Mouse (Mus musculus): ENCODE data around the gene Rab5b. TPM values are rescaled to one million over a fixed set of nuclear protein-coding genes. Genes with fewer than 3 reads are reported as not detected.
A peak's percentile ranks its signal among the peaks of the same experiment; 100 is the strongest.

Rab5b gene
- polyA plus RNA-seq, 1 experiment from 2014 or later = 71.8 TPM

GRCm38 (mm10) chr10:128629746-128630145 is 66.3 kb downstream of the Rab5b start:
- no peak overlapping the region for H3K9ac ChIP-seq (replicated peaks; ENCODE audit: low read depth)
- peaks cover 7% of the 10 kb centered on the region; the same call in 1 of the 2 replicates for H3K4me1 ChIP-seq (ENCODE audit: insufficient read depth, low read depth, low read length)
- DNase-seq (ENCODE audit: low spot score) (no peak), ATAC-seq (no peak)
- H3K9me3 ChIP-seq (ENCODE audit: low read length) = no peaks in the 10 kb centered on the region
- TF ChIP-seq EP300 (IDR thresholded peaks at IDR 0.05) (no peak), CTCF (IDR thresholded peaks at IDR 0.05) (no peak)
- H3K4me3 ChIP-seq (ENCODE audit: low read depth, low read length) = no peak overlapping the region
- H3K27me3 ChIP-seq (replicated peaks; ENCODE audit: insufficient read depth, low read length) = no peaks in the 10 kb centered on the region
- no peak overlapping the region for H3K4me2 ChIP-seq (replicated peaks; ENCODE audit: low read depth, low read length)
- WGBS = 79% methylated on average over 2 of the region's 2 CpGs
- no peaks in the 10 kb centered on the region for H3K36me3 ChIP-seq (ENCODE audit: insufficient read depth, low read length)
- H3K27ac ChIP-seq (ENCODE audit: low read length) = no peak overlapping the region

GRCm38 (mm10) chr10:128627398-128628317 is 68.4 kb downstream of the Rab5b start:
- DNase-seq (ENCODE audit: low spot score) (peak; percentile 4), ATAC-seq (no peak)
- Histone ChIP-seq H3K9me3 (ENCODE audit: low read length) (no peaks in the 10 kb centered on the region), H3K4me2 (replicated peaks; ENCODE audit: low read depth, low read length) (no peak overlapping the region), H3K4me3 (ENCODE audit: low read depth, low read length) (no peak overlapping the region), H3K27ac (ENCODE audit: low read length) (no peak overlapping the region), H3K4me1 (ENCODE audit: insufficient read depth, low read depth, low read length) (peaks cover 7% of the 10 kb centered on the region; the same call in 1 of the 2 replicates), H3K36me3 (ENCODE audit: insufficient read depth, low read length) (no peaks in the 10 kb centered on the region), H3K27me3 (replicated peaks; ENCODE audit: insufficient read depth, low read length) (no peaks in the 10 kb centered on the region), H3K9ac (replicated peaks; ENCODE audit: low read depth) (no peak overlapping the region)
- 74% methylated on average over 10 of the region's 10 CpGs for WGBS
- TF ChIP-seq CTCF (IDR thresholded peaks at IDR 0.05) (no peak), EP300 (IDR thresholded peaks at IDR 0.05) (no peak)

Other genes with a start within 250 kb of the Rab5b start
- 28.9 and 33.0 TPM in 2 replicates for gene Smarcc2, start 237.0 kb downstream of the Rab5b start, polyA plus RNA-seq (2015; fragmentation: Nextera tagmentation; extraction: Ambion mirVana)
- 1,888 and 2,049 TPM in 2 replicates for gene Myl6, start 202.1 kb downstream of the Rab5b start, polyA plus RNA-seq (2015; fragmentation: Nextera tagmentation; extraction: Ambion mirVana)
- gene Myl6b, start 197.6 kb downstream of the Rab5b start, polyA plus RNA-seq (2015; fragmentation: Nextera tagmentation; extraction: Ambion mirVana) = 5.5 and 5.9 TPM in 2 replicates
- gene Esyt1, start 170.4 kb downstream of the Rab5b start, polyA plus RNA-seq (2015; fragmentation: Nextera tagmentation; extraction: Ambion mirVana) = 31.1 and 38.2 TPM in 2 replicates
- gene Zc3h10, start 148.5 kb downstream of the Rab5b start, polyA plus RNA-seq (2015; fragmentation: Nextera tagmentation; extraction: Ambion mirVana) = 13.6 and 15.3 TPM in 2 replicates
- 2,921 and 3,267 TPM in 2 replicates for gene Rpl41, start 147.0 kb downstream of the Rab5b start, polyA plus RNA-seq (2015; fragmentation: Nextera tagmentation; extraction: Ambion mirVana)
- 64.2 and 66.5 TPM in 2 replicates for gene Pa2g4, start 130.3 kb downstream of the Rab5b start, polyA plus RNA-seq (2015; fragmentation: Nextera tagmentation; extraction: Ambion mirVana)
- gene Erbb3, start 106.6 kb downstream of the Rab5b start, polyA plus RNA-seq (2015; fragmentation: Nextera tagmentation; extraction: Ambion mirVana) = 21.4 and 22.6 TPM in 2 replicates
- gene Rps26, start 69.5 kb downstream of the Rab5b start, polyA plus RNA-seq (2015; fragmentation: Nextera tagmentation; extraction: Ambion mirVana) = 459 and 465 TPM in 2 replicates
- gene Ikzf4, start 50.3 kb downstream of the Rab5b start, polyA plus RNA-seq (2015; fragmentation: Nextera tagmentation; extraction: Ambion mirVana) = 1.3 and 1.5 TPM in 2 replicates
- gene Suox, start 22.2 kb downstream of the Rab5b start, polyA plus RNA-seq (2015; fragmentation: Nextera tagmentation; extraction: Ambion mirVana) = 12.3 and 12.6 TPM in 2 replicates
- 1.0 and 1.4 TPM in 2 replicates for gene Pmel, start 7.9 kb upstream of the Rab5b start, polyA plus RNA-seq (2015; fragmentation: Nextera tagmentation; extraction: Ambion mirVana)
- gene Cdk2, start 8.8 kb upstream of the Rab5b start, polyA plus RNA-seq (2015; fragmentation: Nextera tagmentation; extraction: Ambion mirVana) = 33.9 and 34.7 TPM in 2 replicates
- 16.8 and 17.9 TPM in 2 replicates for gene Dgka, start 48.6 kb upstream of the Rab5b start, polyA plus RNA-seq (2015; fragmentation: Nextera tagmentation; extraction: Ambion mirVana)
- 23.4 and 24.9 TPM in 2 replicates for gene Pym1, start 51.6 kb upstream of the Rab5b start, polyA plus RNA-seq (2015; fragmentation: Nextera tagmentation; extraction: Ambion mirVana)
- gene Mmp19, start 94.6 kb upstream of the Rab5b start, polyA plus RNA-seq (2015; fragmentation: Nextera tagmentation; extraction: Ambion mirVana) = 8.2 and 9.8 TPM in 2 replicates
- gene Dnajc14, start 107.8 kb upstream of the Rab5b start, polyA plus RNA-seq (2015; fragmentation: Nextera tagmentation; extraction: Ambion mirVana) = 44.0 and 51.9 TPM in 2 replicates
- 13.6 and 13.8 TPM in 2 replicates for gene Tmem198b, start 108.1 kb upstream of the Rab5b start, polyA plus RNA-seq (2015; fragmentation: Nextera tagmentation; extraction: Ambion mirVana)
- gene Sarnp, start 121.1 kb upstream of the Rab5b start, polyA plus RNA-seq (2015; fragmentation: Nextera tagmentation; extraction: Ambion mirVana) = 113 and 119 TPM in 2 replicates
- gene Ormdl2, start 125.4 kb upstream of the Rab5b start, polyA plus RNA-seq (2015; fragmentation: Nextera tagmentation; extraction: Ambion mirVana) = 59.8 and 62.1 TPM in 2 replicates
- gene Gdf11, start 195.5 kb upstream of the Rab5b start, polyA plus RNA-seq (2015; fragmentation: Nextera tagmentation; extraction: Ambion mirVana) = 1.6 and 2.1 TPM in 2 replicates
- gene Cd63, start 204.7 kb upstream of the Rab5b start, polyA plus RNA-seq (2015; fragmentation: Nextera tagmentation; extraction: Ambion mirVana) = 761 and 764 TPM in 2 replicates
- 13.2 and 16.7 TPM in 2 replicates for gene Rdh5, start 226.6 kb upstream of the Rab5b start, polyA plus RNA-seq (2015; fragmentation: Nextera tagmentation; extraction: Ambion mirVana)
- 228 and 243 TPM in 2 replicates for gene Bloc1s1, start 227.8 kb upstream of the Rab5b start, polyA plus RNA-seq (2015; fragmentation: Nextera tagmentation; extraction: Ambion mirVana)
- gene Itga7, start 237.6 kb upstream of the Rab5b start, polyA plus RNA-seq (2015; fragmentation: Nextera tagmentation; extraction: Ambion mirVana) = 14.6 and 20.7 TPM in 2 replicates

All from lung, postnatal 0 days (tissue).